In the genomic region with DNA sequence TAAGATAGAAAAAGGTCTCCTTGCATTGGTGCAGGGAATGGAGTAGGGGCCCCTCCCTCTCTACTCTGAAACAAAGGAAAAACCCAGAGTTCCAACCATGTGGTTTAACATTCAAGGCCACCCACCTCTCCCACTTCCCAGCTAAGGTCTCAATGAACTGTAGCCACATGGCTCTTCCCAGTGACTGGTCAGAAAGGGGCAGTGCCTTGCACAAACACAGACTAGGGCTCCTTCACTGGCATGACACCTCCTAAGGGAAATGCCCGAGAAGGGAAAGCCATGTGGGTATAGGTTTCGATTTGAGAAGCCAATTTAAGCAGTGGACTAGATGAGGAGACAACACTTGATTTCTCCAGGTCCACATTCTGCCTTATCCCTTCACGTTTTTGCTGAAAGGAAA, we compare ENCODE assay signal across 8 mouse cellular contexts. TPM values are rescaled to one million over a fixed set of nuclear protein-coding genes. Genes with fewer than 3 reads are reported as not detected.
DNase-seq lines count a peak whose midpoint lies in the region; ATAC-seq and TF ChIP-seq lines count a peak whose summit lies in the region.

No protein-coding gene starts in this region.

- H3K9ac ChIP-seq in limb, embryonic 14.5 days (ENCODE audit: low read depth, low read length, severe bottlenecking): no peak overlapping the region
- no peak overlapping the region for H3K9ac ChIP-seq in stomach, postnatal 0 days (ENCODE audit: low read length)

- H3K4me3 ChIP-seq in limb, embryonic 14.5 days (replicated peaks; ENCODE audit: low read length): peak overlapping the region; percentile 84
- H3K4me3 ChIP-seq in stomach, postnatal 0 days (ENCODE audit: low read depth, low read length): 0 out of 2 replicates have a peak overlapping the region, but pooled peaks have one; percentile 78

- no peak for TF ChIP-seq EP300 in stomach, postnatal 0 days (optimal IDR thresholded peaks at IDR 0.05)

- H3K27ac ChIP-seq in limb, embryonic 14.5 days (replicated peaks; ENCODE audit: low read depth, low read length): no peak overlapping the region
- no peak overlapping the region for H3K27ac ChIP-seq in stomach, postnatal 0 days (replicated peaks)

- H3K27me3 ChIP-seq in limb, embryonic 14.5 days (ENCODE audit: control insufficient read depth, insufficient read depth, low read length): no peaks in the 10 kb centered on the region
- H3K27me3 ChIP-seq in stomach, postnatal 0 days (ENCODE audit: control insufficient read depth, insufficient read depth, low read length): no peaks in the 10 kb centered on the region

- peak overlapping the region; percentile 94 for H3K4me2 ChIP-seq in limb, embryonic 14.5 days (replicated peaks; ENCODE audit: low read depth, low read length, severe bottlenecking)
- H3K4me2 ChIP-seq in stomach, postnatal 0 days (replicated peaks; ENCODE audit: low read depth): peak overlapping the region; percentile 98

- H3K9me3 ChIP-seq in limb, embryonic 14.5 days (ENCODE audit: control insufficient read depth, low read length): no peaks in the 10 kb centered on the region
- H3K9me3 ChIP-seq in stomach, postnatal 0 days (ENCODE audit: control insufficient read depth, low read length): no peaks in the 10 kb centered on the region

- no peaks in the 10 kb centered on the region for H3K36me3 ChIP-seq in limb, embryonic 14.5 days (ENCODE audit: control insufficient read depth, insufficient read depth, low read length)
- no peaks in the 10 kb centered on the region for H3K36me3 ChIP-seq in stomach, postnatal 0 days (ENCODE audit: control insufficient read depth, insufficient read depth, low read length)

- DNase-seq in cerebellum, adult 9-10 months: peak; percentile 46
- peak; percentile 9 for DNase-seq in retina, postnatal 1 day
- DNase-seq in retina, embryonic 14.5 days (ENCODE audit: low spot score): no peak
- DNase-seq in limb, embryonic 14.5 days (ENCODE audit: low spot score): no peak
- DNase-seq in stomach, postnatal 0 days (ENCODE audit: low spot score): no peak
- DNase-seq in adrenal gland, postnatal 10 days: no peak
- no peak for DNase-seq in adrenal gland, postnatal 36 days

- ATAC-seq in cerebellum, adult (ENCODE audit: insufficient number of reproducible peaks, low FRiP score, low TSS enrichment): no peak
- no peak for ATAC-seq in limb, embryonic 14.5 days (ENCODE audit: low FRiP score, low read depth)
- no peak for ATAC-seq in stomach, postnatal 0 days (ENCODE audit: low FRiP score, low TSS enrichment)

- peaks cover 44% of the 10 kb centered on the region for H3K4me1 ChIP-seq in limb, embryonic 14.5 days (ENCODE audit: control insufficient read depth, insufficient read depth, low read length)
- H3K4me1 ChIP-seq in stomach, postnatal 0 days (replicated peaks; ENCODE audit: control insufficient read depth, insufficient read depth): peaks cover 2% of the 10 kb centered on the region; the same call in 1 of the 2 replicates

- no peak for TF ChIP-seq CTCF in stomach, postnatal 0 days (IDR thresholded peaks at IDR 0.05; ENCODE audit: low read depth)

- no peak for TF ChIP-seq POLR2A in limb, embryonic 14.5 days (IDR thresholded peaks at IDR 0.05; ENCODE audit: borderline replicate concordance, extremely low read depth, insufficient read depth, insufficient read length)

- 44% methylated on average over 3 of the region's 3 CpGs for WGBS in limb, embryonic 14.5 days
- 56% methylated on average over 3 of the region's 3 CpGs for WGBS in stomach, postnatal 0 days

RNA-seq across cellular contexts. Expression of a gene that starts 3.4 kb away (rescaled TPM):
- 38.9 and 43.1 TPM in 2 replicates for polyA plus RNA-seq in limb, embryonic 14.5 days (2012; rRNA removed)
- 20.5 and 23.6 TPM in 2 replicates for polyA plus RNA-seq in limb, embryonic 14.5 days (2014; fragmentation: Nextera tagmentation; extraction: Ambion mirVana)
- polyA plus RNA-seq in stomach, postnatal 0 days (2015; fragmentation: Nextera tagmentation; extraction: Ambion mirVana): 7.7 and 9.1 TPM in 2 replicates
- total RNA-seq in adrenal gland, postnatal 10 days (2021): 10 to 100 TPM; 27.1 to 35.8 TPM
- total RNA-seq in adrenal gland, postnatal 36 days (2021): 10 to 100 TPM; 22.9 to 24.3 TPM

RNA-seq across cellular contexts. Expression of a gene that starts 3.9 kb away (rescaled TPM):
- polyA plus RNA-seq in limb, embryonic 14.5 days (2012; rRNA removed): 1.8 and 2.5 TPM in 2 replicates
- 2.1 and 2.3 TPM in 2 replicates for polyA plus RNA-seq in limb, embryonic 14.5 days (2014; fragmentation: Nextera tagmentation; extraction: Ambion mirVana)
- polyA plus RNA-seq in stomach, postnatal 0 days (2015; fragmentation: Nextera tagmentation; extraction: Ambion mirVana): 1.3 and 1.5 TPM in 2 replicates
- 1 to 10 TPM; 1.5 to 1.7 TPM for total RNA-seq in adrenal gland, postnatal 10 days (2021)
- total RNA-seq in adrenal gland, postnatal 36 days (2021): 1 to 10 TPM; 1.1 to 1.3 TPM

Comparison
In these comparisons a context has a peak if more than half of its experiments do, and no peak if none do; other contexts are left out.
1. DNase-seq: peak in cerebellum, adult 9-10 months (single experiment) and retina, postnatal 1 day (single experiment); none in retina, embryonic 14.5 days (single experiment), limb, embryonic 14.5 days (single experiment), stomach, postnatal 0 days (single experiment), adrenal gland, postnatal 10 days (single experiment) and adrenal gland, postnatal 36 days (0 of 2).